Mouse (Mus musculus) megakaryocyte, embryonic 14.5 days (primary cell): Measurements from ENCODE around the gene 2010111I01Rik. TPM values are rescaled to one million over a fixed set of nuclear protein-coding genes. Genes with fewer than 3 reads are reported as not detected.

Experiments
- H3K27me3 ChIP-seq: replicated peaks from 2 replicates; pipeline ENCODE3; 2012; ENCODE audit warnings: inconsistent platforms
- H3K36me3 ChIP-seq: replicated peaks from 2 replicates; pipeline ENCODE3; 2012; ENCODE audit warnings: low read length, inconsistent platforms, mixed read lengths
- H3K4me1 ChIP-seq: 2 replicates; pipeline ENCODE4 v1.6.1; 2012; ENCODE audit warnings: inconsistent platforms
- H3K4me3 ChIP-seq: replicated peaks from 2 replicates; pipeline ENCODE3; 2012; ENCODE audit warnings: moderate library complexity, mild to moderate bottlenecking, inconsistent platforms
- H3K9me3 ChIP-seq: 2 replicates; pipeline ENCODE4 v1.6.1; 2012; ENCODE audit warnings: inconsistent platforms
- FLI1 ChIP-seq: IDR thresholded peaks from 2 replicates; pipeline ENCODE4 v1.6.1; 2012; ENCODE audit warnings: low read length, inconsistent platforms, mixed read lengths
- GATA1 ChIP-seq: IDR thresholded peaks from 3 replicates; pipeline ENCODE4 v1.6.1; 2012; ENCODE audit warnings: mixed read lengths, low read length, inconsistent platforms, borderline replicate concordance
- polyA plus RNA-seq: library from polyadenylated mRNA; stranded (reverse); fragments of >175 nt; gene quantifications from 2 replicates; pipeline ENCODE4 v1.2.3, GENCODE M21; 2012; ENCODE audit warnings: low replicate concordance; ENCODE audit not compliant: insufficient read depth

Gene 2010111I01Rik
- polyA plus RNA-seq, 1 experiment, result 46.5 TPM

- no peaks in the 10 kb centered on the region for H3K36me3 ChIP-seq
- H3K9me3 ChIP-seq, result no peaks in the 10 kb centered on the region
- no peak for TF ChIP-seq GATA1
- no peak for TF ChIP-seq FLI1
- peaks cover 19% of the 10 kb centered on the region for H3K27me3 ChIP-seq
- no peak overlapping the region for H3K4me3 ChIP-seq
- H3K4me1 ChIP-seq, result peaks cover 16% of the 10 kb centered on the region
Measured at GRCm38 (mm10) chr13:63087865-63088683, 123.4 kb downstream of the 2010111I01Rik start.

GRCm38 (mm10) chr13:63089513-63089912 lies 124.8 kb downstream of the 2010111I01Rik start:
- TF ChIP-seq GATA1 (no peak), FLI1 (no peak)
- Histone ChIP-seq H3K4me1 (peaks cover 19% of the 10 kb centered on the region), H3K4me3 (no peak overlapping the region), H3K9me3 (no peaks in the 10 kb centered on the region), H3K27me3 (peaks cover 25% of the 10 kb centered on the region), H3K36me3 (no peaks in the 10 kb centered on the region)

DNA sequence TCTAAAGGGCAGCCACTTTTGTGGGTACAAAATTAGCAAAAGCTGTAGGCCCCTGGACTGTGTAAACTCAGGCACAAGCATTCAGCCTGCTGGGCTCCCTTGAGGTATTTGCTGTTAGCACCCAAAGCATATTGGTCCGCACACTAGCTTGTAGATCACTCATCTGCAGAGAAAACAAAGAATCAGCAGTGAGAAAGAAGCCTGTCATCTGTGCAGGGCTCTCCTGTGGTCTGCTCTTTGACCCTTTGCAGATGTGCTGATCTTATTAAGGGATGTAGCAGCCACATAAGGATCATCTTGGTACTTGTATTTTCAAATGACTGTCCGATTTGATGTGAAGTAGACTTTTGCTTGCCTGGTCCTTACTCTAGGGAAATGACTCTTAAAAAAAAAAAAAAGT lies 126.6 kb downstream of the 2010111I01Rik start:
- no peaks in the 10 kb centered on the region for H3K36me3 ChIP-seq
- no peak overlapping the region for H3K4me3 ChIP-seq
- TF ChIP-seq GATA1, result no peak
- no peak for TF ChIP-seq FLI1
- no peaks in the 10 kb centered on the region for H3K9me3 ChIP-seq
- H3K4me1 ChIP-seq, result peaks cover 27% of the 10 kb centered on the region
- H3K27me3 ChIP-seq, result peaks cover 27% of the 10 kb centered on the region

DNA sequence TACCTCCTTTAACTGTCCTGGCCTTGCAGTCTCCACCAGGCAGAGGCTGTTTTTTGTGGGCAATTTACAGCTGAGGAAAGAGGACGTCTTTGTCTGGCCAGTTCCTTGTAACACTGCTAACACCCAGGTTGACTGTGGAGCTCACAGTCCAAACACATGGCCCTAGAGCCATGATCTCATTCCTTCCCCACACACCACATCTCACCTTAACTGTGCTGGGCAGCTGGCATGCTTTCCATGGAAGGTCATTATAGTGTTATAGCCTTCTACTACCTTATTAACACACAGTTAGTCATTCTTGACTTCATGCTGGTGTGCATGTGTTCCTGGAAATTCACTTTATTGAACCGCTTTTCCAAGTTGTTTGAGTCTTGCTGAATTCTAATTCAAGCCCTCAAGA lies 127.6 kb downstream of the 2010111I01Rik start:
- H3K36me3 ChIP-seq, result no peaks in the 10 kb centered on the region
- TF ChIP-seq GATA1 (no peak), FLI1 (no peak)
- H3K4me1 ChIP-seq, result peaks cover 32% of the 10 kb centered on the region
- H3K9me3 ChIP-seq, result no peaks in the 10 kb centered on the region
- H3K4me3 ChIP-seq, result no peak overlapping the region
- H3K27me3 ChIP-seq, result peaks cover 27% of the 10 kb centered on the region

DNA sequence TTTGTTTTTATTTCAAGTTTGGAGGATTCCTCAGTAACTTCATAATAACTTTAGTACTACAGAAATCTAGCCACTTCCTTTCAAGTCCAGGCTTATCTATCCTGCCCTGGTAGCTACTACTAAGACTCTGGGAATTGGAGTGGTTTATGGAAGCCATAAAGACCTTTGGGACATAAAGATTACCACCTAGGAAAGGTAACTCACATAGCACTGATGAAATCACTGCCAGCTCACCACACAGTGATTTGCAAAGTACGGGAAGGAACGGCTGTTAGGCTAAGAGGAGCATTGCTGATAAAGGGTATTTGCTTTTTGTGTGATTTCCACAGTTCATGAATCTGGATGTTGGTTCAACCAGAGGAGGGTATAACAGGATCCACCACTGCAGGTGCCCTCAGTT lies 128.2 kb downstream of the 2010111I01Rik start:
- Histone ChIP-seq H3K27me3 (peaks cover 25% of the 10 kb centered on the region), H3K36me3 (no peaks in the 10 kb centered on the region), H3K9me3 (no peaks in the 10 kb centered on the region), H3K4me3 (no peak overlapping the region), H3K4me1 (peaks cover 29% of the 10 kb centered on the region)
- TF ChIP-seq GATA1 (no peak), FLI1 (no peak)

DNA sequence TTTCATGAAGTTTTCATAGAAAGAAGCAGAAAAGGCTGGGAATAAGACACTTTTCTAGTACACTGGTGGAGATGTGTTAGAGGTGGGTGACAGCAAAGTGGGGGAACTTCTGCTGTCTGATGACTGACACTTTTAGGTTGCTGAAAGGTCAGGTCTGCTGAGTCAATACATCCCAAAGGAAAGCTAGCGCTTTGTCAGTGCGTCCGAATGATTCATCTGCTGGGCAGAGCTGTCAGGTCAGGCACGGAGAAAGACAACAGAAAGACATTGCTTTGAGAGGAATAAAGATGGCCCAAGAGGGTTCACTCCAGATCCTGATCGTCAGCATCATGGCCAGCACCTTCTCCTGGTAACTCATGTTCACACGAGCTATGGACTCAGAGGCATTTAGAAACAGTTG lies 128.9 kb downstream of the 2010111I01Rik start:
- Histone ChIP-seq H3K27me3 (peaks cover 28% of the 10 kb centered on the region), H3K36me3 (no peaks in the 10 kb centered on the region), H3K9me3 (no peaks in the 10 kb centered on the region), H3K4me3 (no peak overlapping the region), H3K4me1 (peaks cover 22% of the 10 kb centered on the region)
- TF ChIP-seq FLI1, result no peak
- no peak for TF ChIP-seq GATA1

DNA sequence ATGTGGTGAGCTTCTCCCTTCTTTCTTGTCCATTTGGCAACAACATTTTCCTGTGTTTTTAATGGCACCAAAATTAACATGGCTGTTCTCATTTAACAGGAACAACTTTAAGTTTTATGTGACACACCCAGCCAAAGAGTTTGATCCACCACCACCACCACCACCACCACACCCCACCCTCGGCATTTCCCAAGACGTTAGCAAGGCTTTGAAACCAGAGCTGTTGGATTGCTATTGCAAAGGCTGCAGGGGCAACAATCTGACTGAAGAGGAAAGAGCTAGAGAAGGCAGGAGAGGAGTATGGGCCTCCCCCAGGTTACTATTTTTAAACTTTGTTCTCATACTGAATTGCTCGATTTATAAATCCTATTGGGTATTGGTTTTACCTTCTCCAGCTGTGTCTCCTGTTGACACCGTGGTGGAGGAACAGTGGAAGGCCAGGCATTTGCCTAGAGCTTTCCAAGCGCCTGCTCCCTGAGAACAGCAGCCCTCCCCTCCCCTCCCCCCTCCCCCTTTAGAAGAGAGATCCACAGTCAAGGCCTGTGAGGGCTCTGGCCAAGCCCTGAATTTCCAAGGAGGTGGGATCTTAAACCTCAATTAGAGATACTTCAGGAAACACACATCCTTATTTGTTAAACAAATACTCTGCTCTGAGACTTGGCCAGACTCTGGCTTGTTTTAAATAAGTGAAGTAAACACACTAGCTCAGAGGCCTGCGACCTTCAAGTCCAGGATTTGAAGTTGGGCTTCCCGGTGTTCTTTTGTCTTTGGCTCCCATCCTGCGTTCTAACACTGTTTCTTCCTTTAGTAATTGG lies 129.8 kb downstream of the 2010111I01Rik start:
- H3K4me1 ChIP-seq, result peaks cover 19% of the 10 kb centered on the region

GRCm38 (mm10) chr13:63096764-63097163 lies 132.1 kb downstream of the 2010111I01Rik start:
- Histone ChIP-seq H3K4me1 (peaks cover 16% of the 10 kb centered on the region), H3K4me3 (no peak overlapping the region), H3K36me3 (no peaks in the 10 kb centered on the region), H3K27me3 (peaks cover 50% of the 10 kb centered on the region), H3K9me3 (0 out of 2 replicates have a peak, but pooled peaks cover 2% of the 10 kb centered on the region)
- TF ChIP-seq FLI1 (no peak), GATA1 (no peak)

More for the DNA sequence above, 129.8 kb downstream of the 2010111I01Rik start:
- Histone ChIP-seq H3K4me3 (no peak overlapping the region), H3K27me3 (peaks cover 35% of the 10 kb centered on the region), H3K9me3 (no peaks in the 10 kb centered on the region), H3K36me3 (no peaks in the 10 kb centered on the region)
- TF ChIP-seq FLI1 (no peak), GATA1 (no peak)

DNA sequence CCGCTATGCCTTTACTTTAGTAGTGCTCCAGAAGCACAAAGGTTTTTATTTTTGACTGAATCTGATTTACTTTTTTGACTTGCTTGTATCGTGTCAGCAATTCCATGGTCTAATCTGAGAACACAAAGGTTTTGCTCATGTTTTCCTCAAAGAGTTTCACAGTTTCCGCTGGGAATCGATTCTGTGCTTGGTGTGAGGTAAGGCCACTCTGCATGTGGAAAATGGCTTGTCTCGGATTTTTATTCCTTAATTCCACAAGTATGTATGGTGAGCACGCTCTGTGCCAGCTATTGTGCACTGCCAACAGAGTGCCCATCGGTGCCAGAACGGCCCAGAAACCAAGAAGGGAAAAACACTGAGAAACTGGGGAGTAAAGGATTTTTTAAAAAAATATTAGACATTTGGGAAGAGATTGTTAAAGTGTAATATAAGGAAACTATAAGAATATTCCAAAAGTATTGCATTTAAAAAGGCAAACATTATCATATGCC lies 132.8 kb downstream of the 2010111I01Rik start:
- Histone ChIP-seq H3K27me3 (peaks cover 49% of the 10 kb centered on the region), H3K4me3 (no peak overlapping the region), H3K9me3 (0 out of 2 replicates have a peak, but pooled peaks cover 2% of the 10 kb centered on the region), H3K36me3 (no peaks in the 10 kb centered on the region), H3K4me1 (peaks cover 16% of the 10 kb centered on the region)
- no peak for TF ChIP-seq GATA1
- TF ChIP-seq FLI1, result no peak
